Mouse (Mus musculus) neural tube, embryonic 15.5 days (tissue): ENCODE results near the gene Adgrl2. TPM values are rescaled to one million over a fixed set of nuclear protein-coding genes. Genes with fewer than 3 reads are reported as not detected.
A peak's percentile ranks its signal among the peaks of the same experiment; 100 is the strongest.

ENCODE experiments used
- ATAC-seq: fragments of 200-750 bp; cut with Nextera tagmentation; 2 replicates; pipeline ENCODE4 v1.8.0; 2017; ENCODE audit warnings: mild to moderate bottlenecking, moderate TSS enrichment, moderate library complexity; ENCODE audit not compliant: low FRiP score
- H3K27ac ChIP-seq: fragments of 300-500 bp; sonication (generic); replicated peaks from 2 replicates; pipeline ENCODE4 v1.5.1; 2015; ENCODE audit warnings: mild to moderate bottlenecking, inconsistent platforms
- H3K27me3 ChIP-seq: fragments of 300-500 bp; sonication (generic); replicated peaks from 2 replicates; pipeline ENCODE4 v1.6.1; 2015; ENCODE audit warnings: inconsistent platforms
- H3K36me3 ChIP-seq: fragments of 300-500 bp; sonication (generic); 2 replicates; pipeline ENCODE4 v1.6.1; 2015; ENCODE audit warnings: inconsistent platforms
- H3K4me1 ChIP-seq: fragments of 300-500 bp; sonication (generic); 2 replicates; pipeline ENCODE4 v1.6.1; 2015; ENCODE audit warnings: inconsistent platforms
- H3K4me2 ChIP-seq: fragments of 300-500 bp; sonication (generic); 2 replicates; pipeline ENCODE4 v1.6.1; 2015; ENCODE audit warnings: inconsistent platforms, mild to moderate bottlenecking, moderate library complexity
- H3K4me3 ChIP-seq: fragments of 300-500 bp; sonication (generic); replicated peaks from 2 replicates; pipeline ENCODE4 v1.5.1; 2015; ENCODE audit warnings: mild to moderate bottlenecking, inconsistent platforms
- H3K9ac ChIP-seq: fragments of 300-500 bp; sonication (generic); replicated peaks from 2 replicates; pipeline ENCODE4 v1.6.1; 2015; ENCODE audit warnings: mild to moderate bottlenecking, inconsistent platforms
- H3K9me3 ChIP-seq: fragments of 300-500 bp; sonication (generic); replicated peaks from 2 replicates; pipeline ENCODE4 v1.6.1; 2016; ENCODE audit warnings: inconsistent platforms
- WGBS: fragments of 180-500 bp; shearing (Covaris S2); methylation state at CpG from one replicate; pipeline ENCODE4 v1.1.7; 2015; ENCODE audit warnings: mixed read lengths; 5-methylcytosine and 5-hydroxymethylcytosine counted together
- polyA plus RNA-seq: library from polyadenylated mRNA; unstranded; fragments of >200 nt; fragmentation: Nextera tagmentation; extraction: Ambion mirVana; gene quantifications from 2 replicates; pipeline ENCODE4 v1.2.1, GENCODE M21; 2015

Gene Adgrl2
- polyA plus RNA-seq, 1 experiment from 2014 or later, result 171 TPM

DNA sequence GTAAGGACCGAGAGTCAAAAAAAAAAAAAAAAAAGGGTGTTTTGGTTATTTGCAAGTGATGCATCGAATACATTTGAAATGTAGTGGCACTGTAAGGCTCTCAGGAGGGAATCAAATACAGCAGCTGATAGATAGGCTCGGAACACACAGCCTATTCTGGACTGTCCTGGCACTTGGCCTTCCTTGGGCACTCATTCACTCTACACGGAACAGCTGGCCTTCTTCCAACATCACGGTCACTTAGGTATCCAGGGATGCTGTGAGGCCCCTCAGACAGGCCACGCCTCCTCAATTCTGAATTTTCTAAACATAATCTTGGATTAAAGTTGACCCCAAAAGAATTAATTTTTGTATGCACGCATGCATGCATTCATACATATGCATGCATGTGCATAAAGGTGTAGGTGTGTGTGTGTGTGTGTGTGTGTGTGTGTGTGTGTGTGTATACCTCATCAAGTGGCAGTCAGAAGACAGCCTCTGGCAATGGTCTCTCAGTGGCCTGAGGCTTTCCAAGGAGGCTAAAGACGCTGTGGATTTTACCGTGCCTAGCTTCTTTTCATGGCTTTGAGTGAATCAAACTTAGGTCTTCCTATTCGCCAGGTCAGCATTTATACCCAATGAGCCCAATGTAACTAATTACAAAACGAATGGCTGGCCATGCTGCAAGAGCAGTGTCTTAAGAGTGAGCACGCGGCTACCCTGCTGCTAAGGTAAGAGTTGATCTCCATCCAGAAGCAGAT, 152.1 kb downstream of the Adgrl2 start:
- no peak overlapping the region for H3K9ac ChIP-seq
- H3K27me3 ChIP-seq, result no peaks in the 10 kb centered on the region
- H3K36me3 ChIP-seq, result peaks cover 36% of the 10 kb centered on the region
- WGBS, result 56% methylated on average over 13 of the region's 13 CpGs
- peaks cover 21% of the 10 kb centered on the region for H3K4me1 ChIP-seq
- H3K27ac ChIP-seq, result peak overlapping the region; percentile 58
- peak; percentile 73; the same call in 1 of the 2 replicates for ATAC-seq
- H3K9me3 ChIP-seq, result no peaks in the 10 kb centered on the region
- H3K4me2 ChIP-seq, result no peak overlapping the region
- no peak overlapping the region for H3K4me3 ChIP-seq

DNA sequence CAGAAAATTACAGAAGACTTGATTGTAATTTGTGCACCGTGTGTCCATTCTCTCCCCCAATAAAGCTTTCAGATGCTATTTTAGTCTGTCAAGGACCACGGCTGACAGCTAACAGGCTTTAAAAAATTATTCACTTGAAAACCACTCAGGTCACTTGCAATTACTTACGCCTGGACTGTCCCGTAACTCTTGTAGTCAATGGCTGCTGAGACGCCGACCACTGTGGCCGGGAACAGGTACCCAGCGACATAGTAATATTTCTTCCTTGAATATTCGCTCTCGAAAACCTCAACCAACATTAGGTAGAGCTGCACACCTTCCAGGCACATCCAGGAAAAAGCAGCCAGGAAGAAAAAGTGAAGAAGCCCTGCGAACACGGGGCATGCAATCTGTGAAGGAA, 155.2 kb downstream of the Adgrl2 start:
- 65% methylated on average over 12 of the region's 12 CpGs for WGBS
- Histone ChIP-seq H3K9me3 (no peaks in the 10 kb centered on the region), H3K27me3 (no peaks in the 10 kb centered on the region), H3K36me3 (peaks cover 47% of the 10 kb centered on the region), H3K4me2 (no peak overlapping the region), H3K4me1 (peaks cover 18% of the 10 kb centered on the region), H3K27ac (no peak overlapping the region), H3K4me3 (no peak overlapping the region), H3K9ac (no peak overlapping the region)
- ATAC-seq, result no peak

DNA sequence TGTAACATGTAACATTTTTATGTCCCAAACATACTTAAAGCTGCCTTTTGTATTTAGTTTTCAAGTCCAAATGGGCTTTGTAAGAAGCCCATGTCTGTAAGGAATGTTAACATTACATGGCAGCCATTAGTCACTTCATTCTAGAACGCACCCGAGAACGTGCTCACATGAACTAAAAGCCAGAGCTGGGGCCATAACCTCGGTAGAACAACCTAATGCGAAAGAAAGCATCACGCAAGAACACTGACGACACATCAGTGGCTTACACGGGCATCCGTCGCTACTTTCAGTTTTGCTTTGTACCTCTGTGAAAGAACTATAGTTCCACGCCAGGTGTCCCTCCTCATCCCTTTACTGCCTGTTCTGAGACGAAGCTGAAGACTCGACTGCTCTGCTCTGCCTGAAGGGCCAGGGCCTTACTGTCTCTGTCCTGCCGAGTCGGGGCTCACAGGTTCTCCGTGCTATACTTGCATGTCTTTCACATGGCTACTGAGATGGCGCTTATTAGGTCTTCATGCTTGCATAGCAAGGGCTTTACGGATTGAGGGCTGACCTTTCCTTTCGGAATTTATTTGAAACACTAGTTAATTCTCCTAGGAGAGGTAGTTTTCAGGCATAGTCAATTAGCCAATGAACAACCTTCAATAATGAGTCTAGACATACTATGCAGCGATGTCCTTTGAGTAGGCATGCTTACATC, 157.1 kb downstream of the Adgrl2 start:
- ATAC-seq, result no peak
- peaks cover 10% of the 10 kb centered on the region for H3K4me1 ChIP-seq
- WGBS, result 95% methylated on average over 20 of the region's 20 CpGs
- H3K27me3 ChIP-seq, result no peaks in the 10 kb centered on the region
- H3K9me3 ChIP-seq, result no peaks in the 10 kb centered on the region
- no peak overlapping the region for H3K27ac ChIP-seq
- no peak overlapping the region for H3K4me3 ChIP-seq
- H3K4me2 ChIP-seq, result no peak overlapping the region
- peaks cover 48% of the 10 kb centered on the region for H3K36me3 ChIP-seq
- H3K9ac ChIP-seq, result no peak overlapping the region

DNA sequence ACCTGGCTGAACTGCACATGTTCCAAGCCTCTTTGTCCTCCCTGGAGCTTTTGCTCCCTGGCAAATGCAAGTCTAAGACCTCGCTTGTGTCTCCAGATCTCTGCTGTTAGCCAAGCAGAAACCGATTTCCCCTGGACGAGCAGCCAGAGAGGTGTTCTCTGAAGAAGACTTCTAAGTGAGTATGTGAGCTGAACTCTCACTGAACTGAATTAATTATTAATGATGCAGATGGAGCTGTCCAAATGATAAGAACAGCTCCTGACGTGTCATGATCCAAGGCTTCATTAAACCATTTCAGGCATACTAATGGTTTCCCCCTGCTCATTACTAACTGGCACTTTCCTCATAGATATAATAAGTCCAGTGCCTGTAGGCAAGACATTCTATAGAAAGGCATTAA, 158.4 kb downstream of the Adgrl2 start:
- ATAC-seq, result no peak
- 67% methylated on average over 4 of the region's 4 CpGs for WGBS
- H3K27ac ChIP-seq, result no peak overlapping the region
- H3K27me3 ChIP-seq, result no peaks in the 10 kb centered on the region
- peaks cover 45% of the 10 kb centered on the region for H3K36me3 ChIP-seq
- H3K9ac ChIP-seq, result no peak overlapping the region
- H3K4me1 ChIP-seq, result 0 out of 2 replicates have a peak, but pooled peaks cover 3% of the 10 kb centered on the region
- H3K4me3 ChIP-seq, result no peak overlapping the region
- H3K4me2 ChIP-seq, result no peak overlapping the region
- H3K9me3 ChIP-seq, result no peaks in the 10 kb centered on the region

DNA sequence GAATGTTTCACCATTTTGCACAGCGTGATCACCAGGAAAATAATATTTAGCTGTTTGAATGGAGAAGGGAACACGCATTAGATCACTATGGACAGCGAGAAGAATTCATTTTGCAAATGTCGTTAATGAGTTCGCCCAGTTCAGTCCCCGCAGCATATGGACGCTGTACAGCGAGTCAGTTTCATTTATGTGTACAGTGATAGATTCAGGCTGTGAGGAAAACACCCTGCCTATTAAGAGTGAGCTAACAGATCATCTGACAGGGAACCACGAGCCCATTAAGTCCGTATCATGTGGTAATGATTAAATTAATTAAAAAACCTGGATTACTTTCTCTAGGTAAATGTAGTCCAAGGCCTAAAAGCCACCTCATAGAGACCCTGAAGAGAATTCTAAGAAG, 161.8 kb downstream of the Adgrl2 start:
- H3K27ac ChIP-seq, result no peak overlapping the region
- no peak for ATAC-seq

DNA sequence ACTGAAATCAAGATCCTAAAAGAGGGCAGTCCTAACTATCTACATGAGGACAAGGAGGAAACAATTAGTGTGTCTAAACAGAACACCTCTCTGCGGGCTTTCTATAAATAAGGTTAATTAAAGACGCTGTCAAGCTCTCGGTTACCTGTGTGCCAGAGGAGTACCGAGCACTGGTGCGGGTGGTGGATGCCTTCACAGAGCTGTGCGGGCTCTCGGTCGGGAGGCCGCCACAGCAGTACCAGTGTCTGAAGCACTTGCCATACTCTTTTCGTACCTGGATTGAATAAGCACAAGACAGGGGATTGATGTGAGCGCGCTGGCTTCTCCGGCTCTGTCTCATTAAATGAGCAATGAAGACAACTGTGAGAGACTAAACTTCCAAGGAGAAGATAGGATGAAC, 166.8 kb downstream of the Adgrl2 start:
- Histone ChIP-seq H3K9me3 (no peaks in the 10 kb centered on the region), H3K36me3 (peaks cover 61% of the 10 kb centered on the region)
- WGBS, result 95% methylated on average over 13 of the region's 13 CpGs

More for the DNA sequence above, 161.8 kb downstream of the Adgrl2 start:
- WGBS, result 71% methylated on average over 10 of the region's 10 CpGs
- no peak overlapping the region for H3K9ac ChIP-seq
- no peak overlapping the region for H3K4me3 ChIP-seq
- no peak overlapping the region for H3K4me2 ChIP-seq
- no peaks in the 10 kb centered on the region for H3K9me3 ChIP-seq
- H3K4me1 ChIP-seq, result 0 out of 2 replicates have a peak, but pooled peaks cover 3% of the 10 kb centered on the region
- H3K36me3 ChIP-seq, result peaks cover 43% of the 10 kb centered on the region
- H3K27me3 ChIP-seq, result no peaks in the 10 kb centered on the region

DNA sequence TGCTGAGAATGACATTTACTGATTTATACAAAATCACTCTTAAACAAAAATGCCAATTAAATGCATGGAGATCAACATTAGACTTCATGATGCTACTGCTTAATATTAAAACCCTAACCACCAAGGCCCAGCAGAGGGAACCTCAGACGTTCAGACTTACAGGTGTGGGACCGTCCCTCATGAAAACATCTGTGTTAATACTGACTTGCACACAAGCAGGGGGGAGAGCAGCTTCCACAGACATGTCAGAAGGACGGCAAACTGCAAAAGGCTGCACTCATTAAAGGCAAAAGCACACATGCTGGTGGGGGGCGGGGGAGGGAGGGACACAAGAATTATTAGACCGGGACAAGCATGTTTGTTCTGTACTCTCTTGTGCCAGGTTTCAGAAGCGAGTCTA, 168.7 kb downstream of the Adgrl2 start:
- Histone ChIP-seq H3K36me3 (peaks cover 75% of the 10 kb centered on the region), H3K4me1 (no peaks in the 10 kb centered on the region), H3K4me2 (no peak overlapping the region), H3K9ac (no peak overlapping the region), H3K4me3 (no peak overlapping the region), H3K9me3 (no peaks in the 10 kb centered on the region), H3K27me3 (no peaks in the 10 kb centered on the region), H3K27ac (no peak overlapping the region)
- no peak for ATAC-seq
- WGBS, result 65% methylated on average over 6 of the region's 6 CpGs

More for the DNA sequence above, 166.8 kb downstream of the Adgrl2 start:
- H3K9ac ChIP-seq, result no peak overlapping the region
- no peak overlapping the region for H3K4me3 ChIP-seq
- no peaks in the 10 kb centered on the region for H3K4me1 ChIP-seq
- H3K27me3 ChIP-seq, result no peaks in the 10 kb centered on the region
- no peak overlapping the region for H3K27ac ChIP-seq
- H3K4me2 ChIP-seq, result no peak overlapping the region
- ATAC-seq, result no peak

DNA sequence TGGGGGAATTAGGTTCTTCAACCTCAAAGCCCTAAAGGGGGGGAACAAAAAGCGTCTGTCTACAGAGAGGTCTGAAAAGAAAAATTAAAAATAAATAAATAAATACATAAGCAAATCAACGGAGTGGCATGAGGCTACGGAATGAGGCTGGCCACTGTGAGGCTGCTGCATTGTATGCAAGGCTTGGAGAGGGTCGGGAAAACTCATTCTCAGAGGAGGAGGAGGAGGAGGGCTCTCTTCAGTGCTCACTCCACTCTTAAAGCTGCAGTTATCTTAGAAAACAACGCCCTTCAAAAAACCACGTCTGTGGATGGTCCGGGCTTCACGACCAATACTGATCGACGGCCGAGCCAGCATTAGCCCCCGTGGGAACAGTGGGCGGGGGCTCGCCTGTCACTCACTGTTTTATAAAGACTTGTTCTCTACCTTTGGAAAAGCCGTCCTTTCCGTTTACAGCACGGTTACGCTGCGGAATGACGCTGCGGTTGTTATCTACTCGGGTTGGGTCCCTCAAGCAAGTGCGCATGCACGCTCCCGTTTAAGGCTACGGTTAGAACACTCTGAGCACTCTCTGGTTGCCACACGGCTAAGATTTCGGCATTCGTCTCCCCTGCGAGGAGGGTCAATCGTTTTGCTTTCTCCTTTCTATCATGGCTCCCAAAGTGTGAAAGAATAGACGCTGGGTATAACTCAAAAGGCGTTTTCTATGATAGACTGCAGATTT, 170.9 kb downstream of the Adgrl2 start:
- no peak for ATAC-seq
- Histone ChIP-seq H3K27me3 (no peaks in the 10 kb centered on the region), H3K9me3 (no peaks in the 10 kb centered on the region), H3K4me3 (no peak overlapping the region), H3K4me2 (no peak overlapping the region), H3K9ac (no peak overlapping the region), H3K27ac (no peak overlapping the region), H3K4me1 (no peaks in the 10 kb centered on the region), H3K36me3 (peaks cover 62% of the 10 kb centered on the region)
- WGBS, result 90% methylated on average over 33 of the region's 33 CpGs

DNA sequence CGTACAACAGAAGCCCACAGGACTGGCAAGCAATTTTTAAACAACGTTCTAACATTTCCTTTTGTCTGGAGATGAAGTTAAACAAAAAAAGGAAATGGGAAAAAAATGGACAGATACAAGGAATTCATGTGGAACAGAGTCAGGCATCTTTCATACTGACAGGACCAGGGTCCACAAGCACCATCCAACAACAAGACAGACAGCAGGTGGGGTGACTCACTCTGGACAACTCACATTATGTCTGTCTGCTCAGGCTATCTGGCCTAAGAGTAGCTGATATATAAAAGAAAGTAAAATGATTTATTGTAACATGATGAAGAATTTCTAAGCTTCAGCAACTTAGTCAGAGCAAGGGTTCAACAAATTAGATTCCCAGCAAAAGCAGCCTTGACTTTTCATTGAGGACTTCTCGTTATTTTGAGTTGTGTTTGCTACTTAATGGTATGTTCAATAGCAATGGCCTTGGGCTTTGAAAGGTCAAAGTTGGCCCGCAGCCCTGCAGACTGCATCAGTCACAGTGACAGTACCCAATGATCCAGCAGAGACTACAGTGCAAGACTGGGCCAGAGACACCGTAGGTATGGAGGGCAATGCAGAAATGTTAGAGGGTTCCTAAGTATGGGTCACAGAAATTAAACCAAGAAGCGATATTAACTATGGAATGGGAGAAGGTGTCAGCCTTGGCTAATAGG, 171.8 kb downstream of the Adgrl2 start:
- 90% methylated on average over 6 of the region's 6 CpGs for WGBS
- H3K4me1 ChIP-seq, result no peaks in the 10 kb centered on the region
- peaks cover 54% of the 10 kb centered on the region for H3K36me3 ChIP-seq
- ATAC-seq, result no peak
- no peaks in the 10 kb centered on the region for H3K27me3 ChIP-seq
- H3K9me3 ChIP-seq, result no peaks in the 10 kb centered on the region
- H3K27ac ChIP-seq, result no peak overlapping the region
- no peak overlapping the region for H3K4me2 ChIP-seq
- H3K4me3 ChIP-seq, result no peak overlapping the region
- H3K9ac ChIP-seq, result no peak overlapping the region

DNA sequence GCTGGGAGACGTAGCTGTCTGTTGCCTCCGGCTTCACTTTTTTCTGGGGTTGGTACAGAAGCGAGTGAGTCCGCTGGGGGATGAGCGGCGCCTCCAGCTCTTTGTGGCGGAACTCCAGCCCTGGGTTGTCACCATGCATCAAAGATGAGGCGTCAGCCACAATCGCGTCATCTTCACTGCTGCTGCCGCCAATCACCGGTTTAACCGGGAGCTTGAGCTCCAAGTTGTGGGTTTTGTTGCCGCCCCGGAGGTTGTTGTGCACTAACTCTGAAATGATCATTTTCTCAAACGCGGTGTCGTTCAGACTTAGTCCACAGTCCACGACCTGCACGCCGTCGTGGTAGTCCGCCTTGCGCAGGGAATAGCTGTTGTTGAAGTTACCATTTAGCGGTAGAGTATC, 172.9 kb downstream of the Adgrl2 start:
- H3K4me1 ChIP-seq, result no peaks in the 10 kb centered on the region
- H3K36me3 ChIP-seq, result peaks cover 44% of the 10 kb centered on the region
- no peak for ATAC-seq
- H3K4me2 ChIP-seq, result no peak overlapping the region
- H3K9ac ChIP-seq, result no peak overlapping the region
- no peaks in the 10 kb centered on the region for H3K27me3 ChIP-seq
- H3K4me3 ChIP-seq, result no peak overlapping the region
- H3K27ac ChIP-seq, result no peak overlapping the region
- WGBS, result 98% methylated on average over 25 of the region's 25 CpGs
- H3K9me3 ChIP-seq, result no peaks in the 10 kb centered on the region

DNA sequence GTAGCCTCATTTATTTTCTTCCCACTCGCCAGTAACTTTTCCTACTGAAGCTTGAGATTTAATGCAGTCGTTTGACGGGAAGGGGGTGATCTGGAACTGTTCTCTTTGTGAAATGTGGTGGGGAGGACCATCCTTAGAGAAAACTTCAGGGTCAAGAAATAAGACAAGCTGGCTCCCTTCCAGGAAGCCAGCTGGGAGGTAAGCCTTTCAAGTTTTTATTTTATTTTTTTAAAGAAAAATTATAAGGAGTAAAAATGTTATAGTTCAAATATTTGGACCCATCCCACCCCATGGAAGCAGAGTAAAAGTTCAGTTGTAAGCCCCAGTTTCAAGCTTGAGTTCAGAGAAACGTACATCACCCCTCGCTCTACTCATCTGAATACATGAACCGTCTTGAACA, 177.2 kb downstream of the Adgrl2 start:
- Histone ChIP-seq H3K4me3 (no peak overlapping the region), H3K27me3 (no peaks in the 10 kb centered on the region), H3K36me3 (peaks cover 18% of the 10 kb centered on the region), H3K9me3 (no peaks in the 10 kb centered on the region), H3K27ac (no peak overlapping the region), H3K9ac (no peak overlapping the region), H3K4me1 (no peaks in the 10 kb centered on the region), H3K4me2 (no peak overlapping the region)
- ATAC-seq, result no peak
- 64% methylated on average over 6 of the region's 6 CpGs for WGBS
